Mouse (Mus musculus) right cerebral cortex, postnatal 4 days (tissue): ENCODE results near the gene Zfp281.

Source experiments
- DNase-seq: peaks from one replicate; pipeline ENCODE4 v3.0.0-alpha.2; 2022

Gene Zfp281

DNA sequence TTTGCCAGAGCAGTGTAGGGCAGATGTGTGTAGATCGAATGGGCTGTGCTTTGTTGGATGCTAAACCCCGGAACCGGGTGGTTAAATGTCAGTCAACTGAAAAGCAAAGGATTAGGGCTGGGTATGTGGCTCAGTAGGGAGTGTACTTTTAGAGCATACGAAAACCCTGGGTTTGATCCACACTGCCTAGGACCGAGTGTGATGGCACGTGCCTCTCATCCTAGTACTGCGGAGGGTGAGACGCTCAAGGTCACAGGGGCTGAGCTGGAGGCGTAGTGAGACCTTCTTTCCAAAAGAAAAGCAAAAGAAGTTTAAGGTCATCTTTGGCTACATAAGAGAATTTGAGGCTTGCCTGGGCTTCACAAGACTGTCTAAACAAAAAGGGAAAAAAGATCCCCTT lies 34.6 kb downstream of the Zfp281 start:
- DNase-seq: no peak

DNA sequence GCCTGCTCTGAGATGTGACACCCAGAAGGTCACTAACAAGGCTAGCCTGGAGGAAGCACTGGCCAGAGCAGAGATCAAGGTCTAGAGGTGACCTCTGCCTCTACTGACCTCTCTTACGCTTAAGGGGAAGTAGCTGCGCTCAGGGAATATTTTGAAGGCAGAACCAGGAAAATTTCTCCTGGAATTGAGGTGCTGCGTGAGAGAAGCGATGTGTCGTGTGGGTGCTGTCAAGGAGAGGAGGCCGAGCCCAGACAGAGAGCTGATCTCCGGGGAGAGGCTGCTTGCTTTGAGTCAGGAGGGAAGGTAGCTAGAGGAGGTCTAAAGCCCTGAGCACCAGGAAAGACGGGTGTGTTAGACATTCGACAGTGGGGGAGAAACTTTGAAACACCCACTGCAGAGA lies 35.2 kb downstream of the Zfp281 start:
- DNase-seq: no peak

GRCm38 (mm10) chr1:136661511-136661910 lies 36.8 kb downstream of the Zfp281 start:
- no peak for DNase-seq

- no peak for DNase-seq
Measured at GRCm38 (mm10) chr1:136661939-136662563, 37.4 kb downstream of the Zfp281 start.

DNA sequence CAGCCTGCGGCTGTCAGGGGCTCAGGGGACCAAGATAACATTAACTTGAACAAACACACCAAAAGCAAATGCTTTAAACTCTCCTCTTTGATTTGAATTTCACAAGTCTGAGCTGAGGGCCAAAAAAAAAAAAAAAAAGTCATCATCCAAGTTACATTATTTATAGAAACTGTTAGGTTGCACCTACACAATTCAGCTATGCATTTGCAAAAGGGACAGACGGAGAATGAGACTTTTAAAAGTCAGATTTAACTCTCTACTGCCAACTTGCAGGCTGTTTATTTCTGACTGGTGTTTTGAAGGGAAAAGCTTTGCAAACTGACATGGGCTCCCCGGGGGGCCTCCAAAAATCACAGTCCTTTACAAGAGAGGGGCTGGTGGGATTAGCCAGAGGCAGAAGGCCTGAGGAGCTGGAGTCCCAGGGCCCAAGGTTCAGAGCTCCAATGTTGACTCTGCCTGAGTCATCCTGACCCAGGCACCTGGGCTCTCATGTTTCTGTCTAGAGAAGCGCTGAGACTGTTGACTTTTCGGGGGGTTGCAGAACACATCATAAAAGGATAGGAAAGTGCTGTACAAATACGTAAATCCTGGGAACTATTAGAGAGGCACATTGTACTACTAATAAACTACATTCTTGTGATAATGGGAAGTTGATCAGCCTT lies 40.4 kb downstream of the Zfp281 start:
- DNase-seq: no peak

DNA sequence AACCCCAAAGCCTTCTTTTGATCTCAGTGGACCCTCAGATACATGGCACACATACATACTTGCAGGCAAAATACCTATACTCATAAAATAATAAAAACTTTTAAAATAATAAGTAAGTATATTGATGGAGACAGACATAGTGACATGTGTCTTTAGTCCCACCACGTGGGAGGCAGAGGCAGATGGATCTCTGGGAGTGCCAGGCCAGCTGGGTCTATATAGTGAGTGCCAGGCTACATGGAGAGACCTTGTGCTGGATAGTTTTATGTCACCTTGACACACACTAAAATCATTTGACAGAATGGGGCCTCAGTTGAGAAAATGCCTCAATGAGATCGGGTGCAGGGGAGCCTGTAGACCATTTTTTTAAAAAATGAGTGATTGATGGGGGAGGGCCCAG lies 41.8 kb downstream of the Zfp281 start:
- no peak for DNase-seq

GRCm38 (mm10) chr1:136669926-136670325 lies 45.2 kb downstream of the Zfp281 start:
- DNase-seq: no peak

- no peak for DNase-seq
Measured at GRCm38 (mm10) chr1:136670421-136670820, 45.7 kb downstream of the Zfp281 start.

DNA sequence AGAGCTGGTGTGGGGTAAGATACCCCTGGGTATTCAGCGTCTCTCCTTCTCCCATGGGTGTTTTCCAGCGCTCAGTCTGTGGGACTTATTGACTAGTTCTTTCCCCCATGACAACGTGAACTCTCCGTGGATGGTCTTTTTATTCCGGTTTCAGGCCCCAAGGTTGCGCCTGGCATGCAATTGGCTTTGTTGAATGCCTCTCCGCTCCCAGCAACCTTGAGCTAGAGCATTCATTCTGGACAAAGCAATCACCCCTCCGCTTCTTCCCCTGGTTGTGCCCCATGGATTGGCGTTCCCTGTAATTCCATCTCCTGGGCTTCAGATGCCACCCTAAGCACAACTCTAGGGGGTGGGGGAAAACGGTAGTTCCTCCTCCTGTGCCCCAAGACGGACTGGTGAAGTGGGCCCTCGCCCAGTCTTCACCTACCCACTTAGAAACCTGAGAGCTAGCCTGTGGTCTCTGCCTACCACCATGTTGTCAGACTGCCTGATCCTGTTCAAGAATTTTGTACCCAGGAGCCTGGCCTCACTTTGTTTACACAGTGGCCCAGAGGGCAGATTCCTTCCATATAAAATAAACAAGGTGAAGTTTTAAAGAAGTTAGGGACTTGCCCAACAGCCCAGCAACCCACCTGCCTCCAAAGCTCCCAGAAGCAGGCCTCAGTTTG lies 47.2 kb downstream of the Zfp281 start:
- no peak for DNase-seq

- DNase-seq: no peak
Measured at GRCm38 (mm10) chr1:136672564-136672963, 47.9 kb downstream of the Zfp281 start.

DNA sequence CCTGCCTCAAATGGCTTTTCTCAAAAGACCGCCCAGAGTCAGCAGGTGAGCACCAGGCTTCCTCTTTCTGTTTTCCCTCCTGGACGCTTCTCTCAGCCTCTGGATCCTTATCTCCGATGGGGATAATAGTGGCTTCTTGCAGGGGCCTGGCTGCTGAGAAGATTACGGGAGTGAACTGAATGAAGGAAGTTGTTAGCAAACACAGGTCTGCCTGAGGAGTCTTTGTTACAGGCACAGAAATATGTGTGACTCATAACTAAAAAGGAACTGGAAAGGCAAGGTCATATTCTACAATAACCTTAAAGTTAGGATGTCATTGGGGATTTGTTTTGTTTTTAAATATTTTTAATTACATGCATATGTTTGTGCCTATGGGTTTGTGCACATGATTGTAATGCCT lies 48.6 kb downstream of the Zfp281 start:
- no peak for DNase-seq

- DNase-seq: no peak
Measured at GRCm38 (mm10) chr1:136674548-136675455, 50.1 kb downstream of the Zfp281 start.

DNA sequence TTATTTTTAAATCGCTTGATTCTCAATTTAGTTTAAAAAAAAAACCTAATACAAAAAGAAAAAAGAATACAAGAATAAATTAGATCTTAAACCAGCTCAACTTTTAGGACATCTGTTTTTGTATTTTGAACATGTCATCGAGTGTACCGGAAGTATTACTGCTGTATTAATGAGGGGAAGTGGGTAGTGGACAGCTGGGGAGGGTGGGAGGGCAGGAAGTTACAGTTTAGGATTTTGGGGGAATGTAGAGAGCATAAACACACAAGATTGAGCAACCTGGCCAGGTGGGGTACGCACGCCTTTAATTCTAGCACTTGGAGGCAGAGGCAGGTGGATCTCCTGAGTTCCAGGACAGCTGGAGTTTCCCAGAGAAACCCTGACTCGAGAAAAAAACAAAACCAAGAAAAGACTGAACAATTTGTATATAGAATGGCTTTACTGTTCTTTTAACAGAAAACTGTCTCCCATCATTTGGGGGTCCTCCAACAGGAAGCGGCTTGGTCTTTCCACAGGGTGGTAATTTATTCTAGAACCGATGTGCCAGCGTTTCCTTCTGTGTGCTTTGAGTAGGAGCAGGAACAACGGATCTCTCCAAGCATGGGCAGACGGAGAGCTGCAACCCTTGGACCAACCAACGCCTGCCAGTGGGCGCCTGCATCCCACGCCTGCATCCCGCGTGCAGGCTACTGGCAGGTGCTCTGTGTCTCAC lies 51.2 kb downstream of the Zfp281 start:
- no peak for DNase-seq

DNA sequence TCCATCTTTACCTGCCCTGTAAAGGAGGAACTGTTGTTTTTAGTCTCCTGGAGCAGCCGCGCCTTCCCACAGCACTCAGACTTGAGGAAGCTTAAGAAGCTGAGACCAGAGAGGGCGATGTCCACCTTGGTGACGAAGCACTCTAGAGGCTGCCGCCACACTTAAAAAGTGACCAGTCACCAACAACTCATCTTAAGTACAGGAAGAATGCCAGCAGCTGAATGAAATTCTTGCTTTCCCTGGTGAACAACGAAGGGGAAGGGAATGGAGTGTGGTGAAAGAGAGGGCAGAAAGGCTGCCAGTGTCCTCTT lies 51.7 kb downstream of the Zfp281 start:
- DNase-seq: no peak

GRCm38 (mm10) chr1:136677847-136678325 lies 53.2 kb downstream of the Zfp281 start:
- DNase-seq: no peak

DNA sequence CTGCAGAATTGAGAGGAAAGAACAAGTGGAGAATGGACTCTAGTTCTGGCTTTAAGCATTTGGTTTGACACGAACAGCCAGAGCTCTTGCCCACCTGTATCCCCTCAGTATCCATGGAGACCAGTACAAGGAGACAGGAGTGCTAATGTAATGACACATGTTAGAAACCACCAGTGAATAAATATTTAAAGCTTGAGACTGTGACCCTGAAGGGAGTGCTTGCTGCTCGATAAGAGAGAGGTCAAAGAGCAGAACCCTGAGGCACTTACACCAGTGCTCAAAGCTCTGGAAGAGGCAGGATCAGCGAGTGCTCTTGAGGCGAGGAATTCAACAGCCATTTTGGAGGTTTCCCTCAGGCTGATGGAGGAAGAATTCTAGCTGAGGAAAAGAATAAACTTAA lies 54.1 kb downstream of the Zfp281 start:
- DNase-seq: no peak
